Mouse (Mus musculus) bone marrow macrophage, adult 2 months (primary cell): ENCODE data around the gene Ndfip2.

Source experiments
- CTCF ChIP-seq: IDR thresholded peaks from 2 replicates; pipeline ENCODE4 v1.5.1; 2012; ENCODE audit warnings: low read depth, mild to moderate bottlenecking, low read length, moderate library complexity
- POLR2A ChIP-seq: IDR thresholded peaks from 2 replicates; pipeline ENCODE4 v1.6.1; 2012; ENCODE audit warnings: mild to moderate bottlenecking, low read depth, low read length, borderline replicate concordance

DNA sequence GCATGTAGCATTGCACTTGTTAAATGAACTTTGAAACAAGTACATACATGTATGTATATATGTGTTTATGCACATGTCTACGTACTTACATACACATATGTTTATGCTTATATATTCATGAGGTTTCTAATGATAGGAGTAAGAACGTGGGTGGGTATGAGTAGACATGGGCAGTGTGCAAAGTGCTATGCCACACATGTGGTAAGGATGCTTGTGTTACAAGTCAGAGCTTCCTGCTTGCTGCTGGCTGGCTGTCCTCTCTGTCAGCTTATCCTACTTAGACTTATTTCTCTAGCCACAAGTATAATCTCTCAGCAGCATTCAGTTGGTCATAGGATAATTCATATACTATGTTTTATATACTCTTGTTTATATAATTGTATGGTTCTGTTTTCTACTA is 29.6 kb downstream of the Ndfip2 start:
- TF ChIP-seq POLR2A (no peak), CTCF (no peak)
